Mouse (Mus musculus) embryonic facial prominence, embryonic 15.5 days (tissue): Measurements from ENCODE around the gene Olfr311. TPM values are rescaled to one million over a fixed set of nuclear protein-coding genes. Genes with fewer than 3 reads are reported as not detected.
"Not testable (repeated sequence)": the region's sequence is repeated elsewhere in the genome, so short reads cannot be mapped to it uniquely, and the experiment has no call there.

Experiments
- ATAC-seq: fragments of 200-750 bp; cut with Nextera tagmentation; 2 replicates; pipeline ENCODE4 v1.8.0; 2017; ENCODE audit warnings: low read depth, moderate TSS enrichment; ENCODE audit not compliant: insufficient number of reproducible peaks, low FRiP score, low TSS enrichment
- H3K27ac ChIP-seq: fragments of 300-500 bp; sonication (generic); replicated peaks from 2 replicates; pipeline ENCODE4 v1.5.1; 2015; ENCODE audit warnings: mild to moderate bottlenecking, inconsistent platforms
- H3K27me3 ChIP-seq: fragments of 300-500 bp; sonication (generic); 2 replicates; pipeline ENCODE4 v1.6.1; 2015; ENCODE audit warnings: inconsistent platforms
- H3K36me3 ChIP-seq: fragments of 300-500 bp; sonication (generic); 2 replicates; pipeline ENCODE4 v1.6.1; 2015; ENCODE audit warnings: mild to moderate bottlenecking, inconsistent platforms
- H3K4me1 ChIP-seq: fragments of 300-500 bp; sonication (generic); 2 replicates; pipeline ENCODE4 v1.6.1; 2015; ENCODE audit warnings: inconsistent platforms
- H3K4me2 ChIP-seq: fragments of 300-500 bp; sonication (generic); replicated peaks from 2 replicates; pipeline ENCODE4 v1.6.1; 2015; ENCODE audit warnings: mild to moderate bottlenecking, inconsistent platforms
- H3K4me3 ChIP-seq: fragments of 300-500 bp; sonication (generic); replicated peaks from 2 replicates; pipeline ENCODE4 v1.5.1; 2015; ENCODE audit warnings: mild to moderate bottlenecking, inconsistent platforms
- H3K9ac ChIP-seq: fragments of 300-500 bp; sonication (generic); 2 replicates; pipeline ENCODE4 v1.6.1; 2015; ENCODE audit warnings: inconsistent platforms
- H3K9me3 ChIP-seq: fragments of 300-500 bp; sonication (generic); replicated peaks from 2 replicates; pipeline ENCODE4 v1.6.1; 2016; ENCODE audit warnings: inconsistent platforms
- WGBS: fragments of 180-500 bp; shearing (Covaris S2); methylation state at CpG from one replicate; pipeline ENCODE4 v1.1.7; 2015; 5-methylcytosine and 5-hydroxymethylcytosine counted together
- polyA plus RNA-seq: library from polyadenylated mRNA; unstranded; fragments of >200 nt; fragmentation: Nextera tagmentation; extraction: Ambion mirVana; gene quantifications from 2 replicates; pipeline ENCODE4 v1.2.1, GENCODE M21; 2015

Gene Olfr311
- polyA plus RNA-seq, result not detected in 2 replicates

GRCm38 (mm10) chr11:58838951-58839350 is at the start of gene Olfr311:
Olfr311 (plus strand) TSS chr11:58839251.
- not testable (repeated sequence) for H3K36me3 ChIP-seq, H3K4me2 ChIP-seq, H3K4me3 ChIP-seq, ATAC-seq, H3K4me1 ChIP-seq, H3K9me3 ChIP-seq, H3K27me3 ChIP-seq, H3K27ac ChIP-seq, H3K9ac ChIP-seq

- 25% methylated on average over 3 of the region's 3 CpGs for WGBS
- Histone ChIP-seq H3K27ac (no peak overlapping the region), H3K9ac (no peak overlapping the region), H3K9me3 (no peaks in the 10 kb centered on the region), H3K4me1 (no peaks in the 10 kb centered on the region), H3K27me3 (no peaks in the 10 kb centered on the region), H3K4me2 (no peak overlapping the region), H3K4me3 (no peak overlapping the region), H3K36me3 (no peaks in the 10 kb centered on the region)
- ATAC-seq, result no peak
Measured at GRCm38 (mm10) chr11:58789532-58789931, 49.5 kb upstream of the Olfr311 start.

GRCm38 (mm10) chr11:58790053-58790452 is 49.0 kb upstream of the Olfr311 start:
- Histone ChIP-seq H3K4me2 (no peak overlapping the region), H3K27me3 (no peaks in the 10 kb centered on the region), H3K27ac (no peak overlapping the region), H3K9me3 (no peaks in the 10 kb centered on the region), H3K4me3 (no peak overlapping the region), H3K9ac (no peak overlapping the region), H3K4me1 (no peaks in the 10 kb centered on the region), H3K36me3 (no peaks in the 10 kb centered on the region)
- ATAC-seq, result no peak
- WGBS, result 44% methylated on average over 2 of the region's 2 CpGs

DNA sequence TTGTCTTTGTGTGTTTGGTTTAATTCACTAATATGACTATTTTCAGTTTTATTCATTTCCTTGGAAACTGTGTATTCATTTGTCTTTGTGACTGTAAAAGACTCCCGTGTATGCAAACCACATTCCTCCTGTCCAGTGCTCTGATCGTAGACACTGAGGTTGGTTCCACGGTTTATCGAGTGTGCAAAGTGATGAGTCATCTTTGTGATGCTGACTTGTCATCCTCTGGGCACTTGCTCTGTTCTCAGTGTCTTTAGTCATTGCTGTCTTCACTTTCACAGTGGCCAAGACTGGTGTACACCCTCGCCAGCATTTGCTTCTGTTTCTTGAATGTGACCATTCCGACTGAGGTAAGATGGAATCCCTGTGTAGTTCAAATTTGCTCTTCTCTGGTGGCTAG is 48.4 kb upstream of the Olfr311 start:
- Histone ChIP-seq H3K4me1 (no peaks in the 10 kb centered on the region), H3K27ac (no peak overlapping the region), H3K4me2 (no peak overlapping the region), H3K9ac (no peak overlapping the region), H3K27me3 (no peaks in the 10 kb centered on the region), H3K4me3 (no peak overlapping the region), H3K36me3 (no peaks in the 10 kb centered on the region), H3K9me3 (no peaks in the 10 kb centered on the region)
- ATAC-seq, result no peak
- WGBS, result 73% methylated on average over 6 of the region's 6 CpGs

- H3K9ac ChIP-seq, result no peak overlapping the region
- no peaks in the 10 kb centered on the region for H3K27me3 ChIP-seq
- no peaks in the 10 kb centered on the region for H3K36me3 ChIP-seq
- H3K9me3 ChIP-seq, result no peaks in the 10 kb centered on the region
- H3K4me2 ChIP-seq, result no peak overlapping the region
- H3K4me3 ChIP-seq, result no peak overlapping the region
- no peak for ATAC-seq
- 83% methylated on average over 2 of the region's 2 CpGs for WGBS
- H3K27ac ChIP-seq, result no peak overlapping the region
- H3K4me1 ChIP-seq, result no peaks in the 10 kb centered on the region
Measured at GRCm38 (mm10) chr11:58795856-58796255, 43.2 kb upstream of the Olfr311 start.

- Histone ChIP-seq H3K9ac (no peak overlapping the region), H3K9me3 (no peaks in the 10 kb centered on the region), H3K4me3 (no peak overlapping the region), H3K4me1 (peaks cover 2% of the 10 kb centered on the region; the same call in 1 of the 2 replicates), H3K4me2 (no peak overlapping the region), H3K27me3 (no peaks in the 10 kb centered on the region), H3K27ac (no peak overlapping the region), H3K36me3 (no peaks in the 10 kb centered on the region)
- 65% methylated on average over 7 of the region's 7 CpGs for WGBS
- ATAC-seq, result no peak
Measured at GRCm38 (mm10) chr11:58796850-58797249, 42.2 kb upstream of the Olfr311 start.

DNA sequence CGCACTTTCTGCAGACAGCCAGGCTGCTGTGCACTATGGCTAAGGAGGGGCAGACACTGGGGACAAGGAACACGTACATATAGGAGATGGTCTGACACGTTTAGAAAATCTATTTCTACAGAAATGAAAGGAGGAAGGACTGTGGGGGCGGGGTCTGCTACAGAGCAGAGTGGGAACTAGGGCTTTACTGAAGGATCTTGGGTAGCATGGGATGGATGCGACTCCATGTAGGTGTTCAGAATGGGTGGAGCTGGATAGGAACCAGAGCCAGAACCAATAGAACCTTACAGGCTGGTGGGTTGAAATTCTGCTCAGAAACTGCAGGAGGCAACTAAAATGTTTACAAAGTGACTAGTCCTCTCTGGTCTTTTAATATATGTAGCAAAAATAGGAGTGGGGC is 39.3 kb upstream of the Olfr311 start:
- Histone ChIP-seq H3K4me2 (no peak overlapping the region), H3K27ac (no peak overlapping the region), H3K4me3 (no peak overlapping the region), H3K4me1 (peaks cover 4% of the 10 kb centered on the region; the same call in 1 of the 2 replicates), H3K9me3 (no peaks in the 10 kb centered on the region), H3K9ac (no peak overlapping the region), H3K27me3 (no peaks in the 10 kb centered on the region; the same call in 1 of the 2 replicates), H3K36me3 (no peaks in the 10 kb centered on the region)
- no peak for ATAC-seq
- WGBS, result 78% methylated on average over 5 of the region's 5 CpGs

- Histone ChIP-seq H3K36me3 (no peaks in the 10 kb centered on the region), H3K9ac (no peak within 1 kb of the TSS), H3K9me3 (no peaks in the 10 kb centered on the region), H3K27ac (no peak within 1 kb of the TSS), H3K4me3 (no peak within 1 kb of the TSS), H3K4me2 (no peak within 1 kb of the TSS), H3K27me3 (no peaks in the 10 kb centered on the region; the same call in 1 of the 2 replicates), H3K4me1 (peaks cover 4% of the 10 kb centered on the region; the same call in 1 of the 2 replicates)
- ATAC-seq, result no peak
- WGBS, result 36% methylated on average over 14 of the region's 14 CpGs
Measured at GRCm38 (mm10) chr11:58801558-58802228, 37.4 kb upstream of the Olfr311 start, which contains the start of gene Fam183b. Fam183b (minus strand) TSS chr11:58801960.

- no peak overlapping the region for H3K9ac ChIP-seq
- WGBS, result 73% methylated on average over 4 of the region's 4 CpGs
Measured at GRCm38 (mm10) chr11:58803871-58804270, 35.2 kb upstream of the Olfr311 start.

GRCm38 (mm10) chr11:58804393-58804792 is 34.7 kb upstream of the Olfr311 start:
- no peak overlapping the region for H3K9ac ChIP-seq
- H3K4me1 ChIP-seq, result peaks cover 4% of the 10 kb centered on the region; the same call in 1 of the 2 replicates
- no peak overlapping the region for H3K27ac ChIP-seq
- no peaks in the 10 kb centered on the region for H3K9me3 ChIP-seq
- ATAC-seq, result no peak
- 80% methylated on average over 2 of the region's 2 CpGs for WGBS
- H3K27me3 ChIP-seq, result no peaks in the 10 kb centered on the region; the same call in 1 of the 2 replicates
- no peak overlapping the region for H3K4me2 ChIP-seq
- no peaks in the 10 kb centered on the region for H3K36me3 ChIP-seq
- no peak overlapping the region for H3K4me3 ChIP-seq

More at GRCm38 (mm10) chr11:58803871-58804270, 35.2 kb upstream of the Olfr311 start:
- Histone ChIP-seq H3K4me2 (no peak overlapping the region), H3K27me3 (no peaks in the 10 kb centered on the region; the same call in 1 of the 2 replicates), H3K9me3 (no peaks in the 10 kb centered on the region), H3K4me3 (no peak overlapping the region), H3K27ac (no peak overlapping the region), H3K36me3 (no peaks in the 10 kb centered on the region), H3K4me1 (peaks cover 4% of the 10 kb centered on the region; the same call in 1 of the 2 replicates)
- no peak for ATAC-seq

DNA sequence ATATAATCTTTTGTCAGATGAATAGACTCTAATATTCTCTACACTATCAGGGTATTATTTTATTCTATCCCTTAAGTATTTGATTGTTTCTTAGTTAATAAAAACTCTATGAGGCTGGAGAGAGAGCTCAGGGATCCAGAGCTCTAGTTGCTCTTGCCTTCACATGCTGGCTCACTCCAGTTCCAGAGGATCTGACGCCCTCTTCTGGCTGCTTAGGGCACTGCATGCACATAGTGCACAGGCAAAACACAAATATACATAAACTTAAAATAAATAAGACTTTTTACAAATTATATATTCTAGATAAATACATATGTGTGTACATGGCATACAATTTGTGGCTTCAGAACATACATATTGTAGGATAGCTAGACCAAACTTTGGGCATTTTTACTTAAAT is 27.1 kb upstream of the Olfr311 start:
- no peaks in the 10 kb centered on the region for H3K9me3 ChIP-seq
- H3K4me3 ChIP-seq, result no peak overlapping the region
- no peak for ATAC-seq
- H3K36me3 ChIP-seq, result no peaks in the 10 kb centered on the region
- no peaks in the 10 kb centered on the region for H3K27me3 ChIP-seq
- no peak overlapping the region for H3K9ac ChIP-seq
- no peak overlapping the region for H3K4me2 ChIP-seq
- no peaks in the 10 kb centered on the region for H3K4me1 ChIP-seq
- 6% methylated on average over 1 of the region's 1 CpGs for WGBS
- H3K27ac ChIP-seq, result no peak overlapping the region

DNA sequence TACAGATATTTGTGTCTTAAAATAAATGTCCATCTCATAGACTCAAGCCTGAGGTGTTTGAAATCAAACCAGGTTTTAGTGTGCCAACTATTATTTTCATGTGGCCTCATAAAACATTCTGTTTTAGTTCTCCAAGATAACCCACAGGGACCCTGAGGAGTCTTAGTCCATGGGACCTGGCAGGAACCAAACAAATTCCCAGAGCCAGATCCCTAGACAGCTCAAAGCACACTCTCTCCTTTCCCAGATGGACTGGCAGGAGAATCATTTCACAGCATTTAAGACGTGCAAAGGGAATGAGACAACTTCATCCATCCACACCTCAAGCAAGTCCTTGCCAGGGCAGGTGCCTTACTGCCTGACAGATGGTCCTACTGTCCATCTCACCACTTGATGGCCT is 24.4 kb upstream of the Olfr311 start, which contains the start of gene Olfr313:
Olfr313 (plus strand) TSS at position 301 of the 400 bp plus-strand sequence.
- H3K36me3 ChIP-seq, H3K4me2 ChIP-seq, H3K4me3 ChIP-seq, H3K9ac ChIP-seq, H3K27me3 ChIP-seq, H3K9me3 ChIP-seq, H3K4me1 ChIP-seq, ATAC-seq, H3K27ac ChIP-seq: not testable (repeated sequence)
- WGBS, result 48% methylated on average over 1 of the region's 1 CpGs
